Mouse (Mus musculus): ENCODE data around the gene Gm49320. TPM values are rescaled to one million over a fixed set of nuclear protein-coding genes. Genes with fewer than 3 reads are reported as not detected.

Gm49320 gene
- polyA plus RNA-seq, 1 experiment from 2014 or later = 0.70 TPM

GRCm38 (mm10) chr8:4206182-4207015 lies 32.3 kb upstream of the Gm49320 start:
- DNase-seq (ENCODE audit: low spot score) (no peak), ATAC-seq (ENCODE audit: insufficient read depth, low FRiP score, low TSS enrichment) (no peak)
- no peak overlapping the region for H3K27ac ChIP-seq (ENCODE audit: low read depth, low read length)
- 7% methylated on average over 44 of the region's 44 CpGs for WGBS
- no peaks in the 10 kb centered on the region for H3K4me1 ChIP-seq (ENCODE audit: control insufficient read depth, insufficient read depth, low read length)
- no peak overlapping the region for H3K4me3 ChIP-seq (ENCODE audit: low read depth, low read length)
- H3K9ac ChIP-seq (ENCODE audit: low read length) = no peak overlapping the region
- no peaks in the 10 kb centered on the region; the same call in none of the 2 replicates for H3K36me3 ChIP-seq (ENCODE audit: control insufficient read depth, insufficient read depth, low read length)
- no peaks in the 10 kb centered on the region for H3K9me3 ChIP-seq (ENCODE audit: control insufficient read depth, low read length)
- H3K27me3 ChIP-seq (ENCODE audit: control insufficient read depth, insufficient read depth, low read length) = peaks cover 27% of the 10 kb centered on the region
- no peak overlapping the region for H3K4me2 ChIP-seq (ENCODE audit: low read depth)

GRCm38 (mm10) chr8:4207016-4207350 lies 31.7 kb upstream of the Gm49320 start:
- 50% methylated on average over 2 of the region's 2 CpGs for WGBS

GRCm38 (mm10) chr8:4211097-4211496 lies 27.6 kb upstream of the Gm49320 start:
- no peak overlapping the region for H3K4me2 ChIP-seq (ENCODE audit: low read depth)
- no peak for ATAC-seq (ENCODE audit: insufficient read depth, low FRiP score, low TSS enrichment)
- no peak overlapping the region for H3K4me3 ChIP-seq (ENCODE audit: low read depth, low read length)
- no peak for DNase-seq (ENCODE audit: low spot score)
- H3K9me3 ChIP-seq (ENCODE audit: control insufficient read depth, low read length) = no peaks in the 10 kb centered on the region
- H3K9ac ChIP-seq (ENCODE audit: low read length) = no peak overlapping the region
- H3K27ac ChIP-seq (ENCODE audit: low read depth, low read length) = no peak overlapping the region
- peaks cover 21% of the 10 kb centered on the region for H3K4me1 ChIP-seq (ENCODE audit: control insufficient read depth, insufficient read depth, low read length)
- no peaks in the 10 kb centered on the region; the same call in 1 of the 2 replicates for H3K36me3 ChIP-seq (ENCODE audit: control insufficient read depth, insufficient read depth, low read length)
- 82% methylated on average over 6 of the region's 6 CpGs for WGBS
- H3K27me3 ChIP-seq (ENCODE audit: control insufficient read depth, insufficient read depth, low read length) = peaks cover 22% of the 10 kb centered on the region

More at GRCm38 (mm10) chr8:4207016-4207350, 31.7 kb upstream of the Gm49320 start:
- H3K27me3 ChIP-seq (ENCODE audit: control insufficient read depth, insufficient read depth, low read length) = peaks cover 27% of the 10 kb centered on the region
- H3K9me3 ChIP-seq (ENCODE audit: control insufficient read depth, low read length) = no peaks in the 10 kb centered on the region
- no peak overlapping the region for H3K4me3 ChIP-seq (ENCODE audit: low read depth, low read length)
- no peak for DNase-seq (ENCODE audit: low spot score)
- H3K4me2 ChIP-seq (ENCODE audit: low read depth) = no peak overlapping the region
- no peak overlapping the region for H3K27ac ChIP-seq (ENCODE audit: low read depth, low read length)
- H3K36me3 ChIP-seq (ENCODE audit: control insufficient read depth, insufficient read depth, low read length) = no peaks in the 10 kb centered on the region; the same call in none of the 2 replicates
- H3K4me1 ChIP-seq (ENCODE audit: control insufficient read depth, insufficient read depth, low read length) = no peaks in the 10 kb centered on the region
- no peak overlapping the region for H3K9ac ChIP-seq (ENCODE audit: low read length)
- ATAC-seq (ENCODE audit: insufficient read depth, low FRiP score, low TSS enrichment) = no peak

- peak overlapping the region; percentile 29 for H3K4me3 ChIP-seq (ENCODE audit: low read depth, low read length)
- H3K4me1 ChIP-seq (ENCODE audit: control insufficient read depth, insufficient read depth, low read length) = peaks cover 21% of the 10 kb centered on the region
- H3K36me3 ChIP-seq (ENCODE audit: control insufficient read depth, insufficient read depth, low read length) = no peaks in the 10 kb centered on the region; the same call in 1 of the 2 replicates
- peak overlapping the region; percentile 69 for H3K4me2 ChIP-seq (ENCODE audit: low read depth)
- H3K9me3 ChIP-seq (ENCODE audit: control insufficient read depth, low read length) = no peaks in the 10 kb centered on the region
- H3K27me3 ChIP-seq (ENCODE audit: control insufficient read depth, insufficient read depth, low read length) = peaks cover 15% of the 10 kb centered on the region
- DNase-seq (ENCODE audit: low spot score) = no peak
- ATAC-seq (ENCODE audit: insufficient read depth, low FRiP score, low TSS enrichment) = 0 out of 2 replicates have a peak, but pooled peaks have one; percentile 3
- H3K9ac ChIP-seq (ENCODE audit: low read length) = peak overlapping the region; percentile 37
- WGBS = under 1% methylated on average over 25 of the region's 25 CpGs
- H3K27ac ChIP-seq (ENCODE audit: low read depth, low read length) = 0 out of 2 replicates have a peak overlapping the region, but pooled peaks have one; percentile 14
These were observed 25.9 kb upstream of the Gm49320 start for GRCm38 (mm10) chr8:4212809-4213209.

GRCm38 (mm10) chr8:4213210-4214005 lies 25.3 kb upstream of the Gm49320 start:
- Histone ChIP-seq H3K4me1 (ENCODE audit: control insufficient read depth, insufficient read depth, low read length) (peaks cover 21% of the 10 kb centered on the region), H3K4me3 (ENCODE audit: low read depth, low read length) (peak overlapping the region; percentile 29), H3K27ac (ENCODE audit: low read depth, low read length) (0 out of 2 replicates have a peak overlapping the region, but pooled peaks have one; percentile 34), H3K27me3 (ENCODE audit: control insufficient read depth, insufficient read depth, low read length) (peaks cover 15% of the 10 kb centered on the region), H3K9me3 (ENCODE audit: control insufficient read depth, low read length) (no peaks in the 10 kb centered on the region), H3K36me3 (ENCODE audit: control insufficient read depth, insufficient read depth, low read length) (no peaks in the 10 kb centered on the region; the same call in 1 of the 2 replicates), H3K4me2 (ENCODE audit: low read depth) (peak overlapping the region; percentile 69), H3K9ac (ENCODE audit: low read length) (peak overlapping the region; percentile 37)
- peak; percentile 41 for DNase-seq (ENCODE audit: low spot score)
- ATAC-seq (ENCODE audit: insufficient read depth, low FRiP score, low TSS enrichment) = 0 out of 2 replicates have a peak, but pooled peaks have one; percentile 1
- 2% methylated on average over 18 of the region's 18 CpGs for WGBS

GRCm38 (mm10) chr8:4214006-4214980 lies 24.4 kb upstream of the Gm49320 start:
- Histone ChIP-seq H3K27ac (ENCODE audit: low read depth, low read length) (no peak overlapping the region), H3K9ac (ENCODE audit: low read length) (no peak overlapping the region; the same call in 1 of the 2 replicates), H3K4me3 (ENCODE audit: low read depth, low read length) (peak overlapping the region; percentile 8; the same call in 1 of the 2 replicates), H3K36me3 (ENCODE audit: control insufficient read depth, insufficient read depth, low read length) (no peaks in the 10 kb centered on the region; the same call in 1 of the 2 replicates), H3K4me2 (ENCODE audit: low read depth) (peak overlapping the region; percentile 69), H3K9me3 (ENCODE audit: control insufficient read depth, low read length) (no peaks in the 10 kb centered on the region), H3K27me3 (ENCODE audit: control insufficient read depth, insufficient read depth, low read length) (peaks cover 15% of the 10 kb centered on the region), H3K4me1 (ENCODE audit: control insufficient read depth, insufficient read depth, low read length) (peaks cover 21% of the 10 kb centered on the region)
- 12% methylated on average over 33 of the region's 33 CpGs for WGBS
- ATAC-seq (ENCODE audit: insufficient read depth, low FRiP score, low TSS enrichment) (no peak), DNase-seq (ENCODE audit: low spot score) (peak; percentile 44)

GRCm38 (mm10) chr8:4216296-4216695 lies 22.4 kb upstream of the Gm49320 start:
- Histone ChIP-seq H3K27me3 (ENCODE audit: control insufficient read depth, insufficient read depth, low read length) (peaks cover 15% of the 10 kb centered on the region), H3K4me1 (ENCODE audit: control insufficient read depth, insufficient read depth, low read length) (peaks cover 21% of the 10 kb centered on the region)

More at GRCm38 (mm10) chr8:4216296-4216695, 22.4 kb upstream of the Gm49320 start:
- DNase-seq (ENCODE audit: low spot score) = no peak
- 1% methylated on average over 18 of the region's 18 CpGs for WGBS
- Histone ChIP-seq H3K36me3 (ENCODE audit: control insufficient read depth, insufficient read depth, low read length) (no peaks in the 10 kb centered on the region), H3K27ac (ENCODE audit: low read depth, low read length) (peak overlapping the region; percentile 58; the same call in 1 of the 2 replicates), H3K4me2 (ENCODE audit: low read depth) (peak overlapping the region; percentile 64), H3K9me3 (ENCODE audit: control insufficient read depth, low read length) (no peaks in the 10 kb centered on the region), H3K4me3 (ENCODE audit: low read depth, low read length) (peak overlapping the region; percentile 66), H3K9ac (ENCODE audit: low read length) (peak overlapping the region; percentile 90)
- ATAC-seq (ENCODE audit: insufficient read depth, low FRiP score, low TSS enrichment) = no peak

Measured in neural tube, embryonic 11.5 days (tissue).